Mouse (Mus musculus): Measurements from ENCODE around the gene Ear10.
"Not testable (repeated sequence)": the region's sequence is repeated elsewhere in the genome, so short reads cannot be mapped to it uniquely, and the experiment has no call there.

Ear10 gene

GRCm38 (mm10) chr14:43923459-43923858 is at the start of gene Ear10:
Ear10 (minus strand) TSS chr14:43923559.
- not testable (repeated sequence) for DNase-seq (ENCODE audit: low spot score)

GRCm38 (mm10) chr14:43956769-43957168 is 33.4 kb upstream of the Ear10 start, which contains the start of gene Ang5:
Ang5 (plus strand) TSS chr14:43957069.
- not testable (repeated sequence) for DNase-seq (ENCODE audit: low spot score)

- DNase-seq (ENCODE audit: low spot score) = not testable (repeated sequence)
Observed at GRCm38 (mm10) chr14:43955074-43955473, 31.7 kb upstream of the Ear10 start.

- DNase-seq (ENCODE audit: low spot score) = not testable (repeated sequence)
Observed at GRCm38 (mm10) chr14:43953382-43953781, 30.0 kb upstream of the Ear10 start.

DNA sequence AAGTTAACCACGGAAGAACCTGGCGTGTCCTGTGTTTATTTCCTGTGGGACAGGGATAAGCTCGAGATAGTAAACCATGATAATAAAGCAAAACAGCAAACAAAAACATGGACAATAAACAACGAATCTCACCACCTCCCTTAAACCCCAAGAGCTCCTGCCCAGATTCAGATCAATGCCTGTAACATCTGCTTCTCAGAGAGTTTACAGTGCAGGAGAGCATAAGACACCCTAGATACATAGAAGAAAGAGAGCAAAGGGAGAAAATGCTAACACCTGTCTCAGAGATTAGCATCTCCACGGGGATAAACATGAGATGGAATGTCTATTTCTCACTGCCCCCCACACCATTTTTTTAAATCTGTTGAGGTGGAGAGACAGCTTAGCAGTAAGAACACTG is 10.0 kb upstream of the Ear10 start:
- DNase-seq (ENCODE audit: low spot score) = not testable (repeated sequence)

- peak; percentile 17 for DNase-seq (ENCODE audit: low spot score)
Observed at GRCm38 (mm10) chr14:43932991-43933390, 9.6 kb upstream of the Ear10 start.

- DNase-seq (ENCODE audit: low spot score) = not testable (repeated sequence)
Observed at GRCm38 (mm10) chr14:43925404-43925950, 2.1 kb upstream of the Ear10 start.

DNA sequence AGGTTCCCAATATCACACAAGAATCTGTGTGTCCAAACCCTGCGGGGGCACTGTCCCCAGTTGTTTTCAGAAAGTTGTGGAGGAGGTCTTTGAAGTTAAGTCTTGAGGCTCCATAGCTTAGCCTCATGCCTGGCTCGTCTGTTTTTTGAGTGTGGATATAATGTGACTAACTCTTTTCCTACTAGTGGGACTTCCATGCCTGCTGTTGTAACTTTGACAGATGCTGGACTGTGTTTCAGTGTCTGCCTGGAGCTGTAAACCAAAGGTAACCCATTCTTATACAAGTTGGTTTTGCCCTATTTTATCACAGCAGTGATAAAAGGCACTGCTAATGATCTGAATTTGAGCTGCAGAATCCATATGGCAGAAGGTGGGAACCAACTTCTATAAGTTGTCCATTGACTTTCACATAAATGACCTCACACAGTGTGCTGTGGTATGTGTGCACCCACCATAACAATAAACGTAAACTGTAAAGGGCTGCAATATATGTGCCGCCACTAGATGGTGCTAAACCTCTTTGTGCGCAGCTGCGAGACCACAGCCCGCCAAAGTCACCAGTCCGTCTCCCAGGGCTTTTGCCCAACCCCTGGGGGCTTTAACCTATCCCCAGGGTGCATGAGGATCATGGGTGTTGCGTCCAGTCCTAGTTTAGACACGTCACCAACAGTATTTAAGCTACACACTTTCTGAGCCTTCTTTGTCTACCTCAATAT is 1.5 kb upstream of the Ear10 start, which contains the start of gene Gm8113:
Gm8113 (plus strand) TSS at position 703 of the 716 bp plus-strand sequence.
- DNase-seq (ENCODE audit: low spot score) = peak; percentile 18

DNA sequence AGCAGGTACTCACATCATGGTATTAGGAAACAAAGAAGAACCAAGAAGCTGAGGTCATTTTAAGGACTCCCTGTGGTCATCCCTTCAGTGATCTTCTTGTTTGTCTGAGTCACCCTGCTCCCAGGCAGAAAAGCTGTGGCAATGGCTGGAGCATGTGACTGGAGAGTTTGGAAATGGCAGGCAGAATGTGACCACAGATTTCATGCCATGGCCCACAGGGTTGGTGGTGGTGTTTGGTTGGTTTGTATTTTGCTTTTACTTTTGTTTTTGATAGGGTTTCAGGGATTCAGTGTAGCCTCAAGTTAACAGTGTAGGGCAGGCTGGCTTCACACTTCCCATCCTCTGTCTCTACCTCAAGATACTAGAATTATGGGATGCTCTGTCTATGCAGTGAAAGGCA is 5.1 kb downstream of the Ear10 start:
- DNase-seq (ENCODE audit: low spot score) = not testable (repeated sequence)

GRCm38 (mm10) chr14:43898577-43898976 is 24.8 kb downstream of the Ear10 start:
- DNase-seq (ENCODE audit: low spot score) = not testable (repeated sequence)

GRCm38 (mm10) chr14:43895357-43895756 is 28.0 kb downstream of the Ear10 start:
- DNase-seq (ENCODE audit: low spot score) = not testable (repeated sequence)

DNA sequence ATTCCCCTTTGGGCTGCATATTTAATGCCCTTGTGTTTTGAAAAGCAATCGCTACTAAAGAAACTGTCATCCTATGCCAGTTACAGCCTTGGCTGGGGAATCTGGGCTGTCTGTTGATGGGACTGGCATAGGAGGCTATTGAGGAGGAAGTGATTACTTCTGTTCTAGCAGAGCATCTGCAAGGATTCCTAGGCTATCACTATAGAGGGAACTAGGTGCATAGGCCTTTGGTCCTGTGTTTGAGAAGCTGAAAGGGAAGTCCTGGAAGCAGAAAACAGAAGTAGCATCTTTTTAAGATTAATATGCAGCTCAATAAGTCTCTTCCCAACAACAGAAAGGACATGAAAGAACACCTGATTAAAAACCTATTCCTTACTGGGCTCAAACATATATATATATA is 32.1 kb downstream of the Ear10 start:
- not testable (repeated sequence) for DNase-seq (ENCODE audit: low spot score)

GRCm38 (mm10) chr14:43886235-43886634 is 37.1 kb downstream of the Ear10 start:
- DNase-seq (ENCODE audit: low spot score) = not testable (repeated sequence)

- DNase-seq (ENCODE audit: low spot score) = not testable (repeated sequence)
Observed at GRCm38 (mm10) chr14:43879966-43880545, 43.3 kb downstream of the Ear10 start.

- not testable (repeated sequence) for DNase-seq (ENCODE audit: low spot score)
Observed at GRCm38 (mm10) chr14:43877789-43878188, 45.6 kb downstream of the Ear10 start.

GRCm38 (mm10) chr14:43875417-43875816 is 47.9 kb downstream of the Ear10 start, which contains the start of gene Ear1:
Ear1 (minus strand) TSS chr14:43875517.
- DNase-seq (ENCODE audit: low spot score) = not testable (repeated sequence)

GRCm38 (mm10) chr14:43874862-43875261 is 48.5 kb downstream of the Ear10 start:
- DNase-seq (ENCODE audit: low spot score) = not testable (repeated sequence)
